Mouse (Mus musculus) midbrain, embryonic 16.5 days (tissue): ENCODE measurements around the gene Rabl2. TPM values are rescaled to one million over a fixed set of nuclear protein-coding genes. Genes with fewer than 3 reads are reported as not detected.
A peak's percentile ranks its signal among the peaks of the same experiment; 100 is the strongest.

ENCODE experiments used
- ATAC-seq: fragments of 200-750 bp; cut with Nextera tagmentation; 2 replicates; pipeline ENCODE4 v1.8.0; 2017; ENCODE audit warnings: moderate TSS enrichment
- H3K27ac ChIP-seq: fragments of 300-500 bp; sonication (generic); 2 replicates; pipeline ENCODE4 v1.5.1; 2014; ENCODE audit warnings: mild to moderate bottlenecking, low read length, mixed read lengths
- H3K27me3 ChIP-seq: fragments of 300-500 bp; sonication (generic); 2 replicates; pipeline ENCODE4 v1.6.1; 2014; ENCODE audit warnings: low read depth, low read length, mixed read lengths; ENCODE audit not compliant: control insufficient read depth, insufficient read depth
- H3K36me3 ChIP-seq: fragments of 300-500 bp; sonication (generic); 2 replicates; pipeline ENCODE4 v1.6.1; 2014; ENCODE audit warnings: mild to moderate bottlenecking, low read length, moderate library complexity, mixed read lengths; ENCODE audit not compliant: control insufficient read depth, insufficient read depth
- H3K4me1 ChIP-seq: fragments of 300-500 bp; sonication (generic); 2 replicates; pipeline ENCODE4 v1.6.1; 2014; ENCODE audit warnings: mild to moderate bottlenecking, low read length, mixed read lengths; ENCODE audit not compliant: control insufficient read depth, insufficient read depth
- H3K4me2 ChIP-seq: fragments of 300-500 bp; sonication (generic); 2 replicates; pipeline ENCODE4 v1.6.1; 2014; ENCODE audit warnings: mild to moderate bottlenecking, low read length, mixed read lengths
- H3K4me3 ChIP-seq: fragments of 300-500 bp; sonication (generic); 2 replicates; pipeline ENCODE4 v1.5.1; 2014; ENCODE audit warnings: low read depth, mild to moderate bottlenecking, low read length, moderate library complexity, mixed read lengths
- H3K9ac ChIP-seq: fragments of 300-500 bp; sonication (generic); 2 replicates; pipeline ENCODE4 v1.6.1; 2014; ENCODE audit warnings: low read depth, low read length, mixed read lengths
- H3K9me3 ChIP-seq: fragments of 300-500 bp; sonication (generic); replicated peaks from 2 replicates; pipeline ENCODE4 v1.6.1; 2014; ENCODE audit warnings: mild to moderate bottlenecking, low read length, mixed read lengths; ENCODE audit not compliant: control insufficient read depth, poor library complexity, severe bottlenecking
- WGBS: fragments of 180-500 bp; shearing (Covaris S2); extraction: QIAGEN DNeasy Blood & Tissue Kit; methylation state at CpG from one replicate; pipeline ENCODE4 v1.1.7; 2014; 5-methylcytosine and 5-hydroxymethylcytosine counted together
- polyA plus RNA-seq: library from polyadenylated mRNA; unstranded; fragments of >200 nt; fragmentation: Nextera tagmentation; extraction: Ambion mirVana; gene quantifications from 2 replicates; pipeline ENCODE4 v1.2.1, GENCODE M21; 2015

The Rabl2 gene
- polyA plus RNA-seq, 1 experiment from 2014 or later: 95.5 TPM

DNA sequence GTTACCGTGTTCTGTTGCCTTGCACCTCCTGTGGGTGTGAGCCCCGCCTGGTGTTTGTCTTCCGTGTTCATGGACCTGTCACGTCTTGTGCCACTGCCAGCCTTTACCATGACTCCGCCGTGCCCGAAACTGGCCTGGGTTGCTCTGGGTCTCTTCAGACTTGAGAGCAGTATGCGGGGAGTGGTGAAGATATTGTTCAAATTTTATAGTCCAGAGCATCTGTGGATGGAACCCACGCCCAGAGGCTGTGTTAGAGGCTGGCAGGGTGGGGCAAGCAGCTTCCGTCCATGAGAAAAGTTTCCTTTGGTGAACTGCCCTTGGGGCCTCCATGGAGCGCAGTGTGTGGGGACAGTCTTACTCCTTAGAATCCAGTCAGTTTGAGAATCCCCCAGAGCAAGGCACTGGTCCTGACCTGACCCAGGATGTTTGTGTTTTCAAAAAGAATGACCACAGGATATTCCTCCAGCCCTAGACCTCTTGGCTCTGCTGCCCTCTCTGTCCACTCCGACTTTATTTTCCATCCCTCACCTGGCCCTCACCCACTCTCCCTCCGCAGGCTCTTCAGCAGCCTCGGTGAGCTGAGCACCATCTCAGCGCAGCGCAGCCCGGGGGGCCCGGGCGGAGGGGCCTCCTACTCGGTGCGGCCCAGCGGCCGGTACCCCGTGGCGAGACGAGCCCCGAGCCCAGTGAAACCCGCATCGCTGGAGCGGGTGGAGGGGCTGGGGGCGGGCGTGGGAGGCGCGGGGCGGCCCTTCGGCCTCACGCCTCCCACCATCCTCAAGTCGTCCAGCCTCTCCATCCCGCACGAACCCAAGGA lies 34.3 kb downstream of the Rabl2 start:
- H3K4me2 ChIP-seq: peak overlapping the region; percentile 20; the same call in 1 of the 2 replicates
- no peaks in the 10 kb centered on the region for H3K9me3 ChIP-seq
- H3K9ac ChIP-seq: no peak overlapping the region
- no peak for ATAC-seq
- no peak overlapping the region for H3K27ac ChIP-seq
- 16% methylated on average over 30 of the region's 40 CpGs for WGBS
- H3K4me3 ChIP-seq: no peak overlapping the region
- peaks cover 5% of the 10 kb centered on the region; the same call in 1 of the 2 replicates for H3K36me3 ChIP-seq
- peaks cover 7% of the 10 kb centered on the region; the same call in 1 of the 2 replicates for H3K4me1 ChIP-seq
- peaks cover 4% of the 10 kb centered on the region for H3K27me3 ChIP-seq

DNA sequence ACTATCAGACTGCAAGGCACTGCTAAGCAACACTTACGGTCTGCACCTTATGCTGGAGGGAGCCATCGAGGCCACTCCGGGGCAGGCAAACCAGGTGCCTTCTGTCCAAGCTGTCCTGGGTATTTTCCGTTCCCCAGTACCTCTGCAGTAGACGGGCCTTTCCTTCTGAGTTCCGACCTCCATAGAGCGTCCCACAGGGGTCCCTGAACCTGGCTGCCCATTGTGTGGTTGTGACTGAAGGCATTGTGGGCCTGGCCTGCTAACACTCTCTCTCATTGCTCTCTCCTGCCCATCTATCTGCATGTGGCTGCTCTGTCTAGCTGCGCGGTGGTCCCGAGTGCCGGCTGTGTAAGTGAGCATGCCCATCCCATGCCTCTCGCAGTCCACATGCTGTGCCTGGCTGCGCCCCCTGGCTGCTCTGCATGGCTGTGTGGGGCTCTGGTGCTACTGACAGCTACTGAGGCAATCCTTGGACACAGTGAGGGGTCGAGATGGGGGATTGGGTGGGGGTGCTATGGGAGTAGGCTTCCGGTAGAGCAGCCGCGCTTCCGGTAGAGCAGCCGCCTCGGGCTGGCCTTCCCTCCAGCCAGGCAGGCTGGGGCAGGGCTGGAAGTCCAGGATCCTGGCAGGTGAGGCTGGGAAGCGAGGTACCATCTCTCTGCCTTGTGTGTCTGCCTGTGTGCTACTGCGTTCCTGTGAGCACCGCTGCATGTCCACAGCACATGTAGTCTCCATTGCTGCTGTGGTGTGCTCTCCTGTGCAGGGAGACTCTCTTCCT lies 35.1 kb downstream of the Rabl2 start:
- H3K9ac ChIP-seq: 0 out of 2 replicates have a peak overlapping the region, but pooled peaks have one; percentile 15
- H3K27ac ChIP-seq: no peak overlapping the region
- H3K4me1 ChIP-seq: peaks cover 7% of the 10 kb centered on the region; the same call in 1 of the 2 replicates
- ATAC-seq: peak; percentile 68
- H3K36me3 ChIP-seq: peaks cover 6% of the 10 kb centered on the region; the same call in 1 of the 2 replicates
- WGBS: 26% methylated on average over 22 of the region's 23 CpGs
- H3K4me3 ChIP-seq: 0 out of 2 replicates have a peak overlapping the region, but pooled peaks have one; percentile 7
- H3K4me2 ChIP-seq: peak overlapping the region; percentile 25; the same call in 1 of the 2 replicates
- no peaks in the 10 kb centered on the region for H3K9me3 ChIP-seq
- H3K27me3 ChIP-seq: peaks cover 4% of the 10 kb centered on the region

DNA sequence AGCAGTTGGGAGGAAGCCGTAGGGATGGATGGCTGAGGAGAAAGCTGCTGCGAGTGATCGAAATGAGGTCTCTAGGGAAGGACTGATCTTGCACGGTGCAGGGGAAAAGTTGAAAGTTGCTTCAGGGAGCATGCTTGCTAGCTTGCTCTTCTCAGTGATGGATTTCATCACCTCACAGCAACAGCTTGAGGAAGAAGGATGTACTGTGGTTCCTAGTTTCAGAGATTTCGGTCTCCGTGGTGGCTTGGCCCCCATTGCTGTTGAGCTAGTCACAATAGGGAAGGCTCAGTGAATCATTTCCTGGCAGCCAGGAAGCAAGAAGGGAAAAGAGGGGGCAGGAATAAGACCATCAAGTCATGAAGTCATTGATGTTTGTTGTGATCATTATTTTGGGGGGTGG lies 36.1 kb downstream of the Rabl2 start:
- Histone ChIP-seq H3K27ac (no peak overlapping the region), H3K9ac (no peak overlapping the region), H3K4me2 (no peak overlapping the region), H3K27me3 (peaks cover 4% of the 10 kb centered on the region), H3K36me3 (peaks cover 6% of the 10 kb centered on the region; the same call in 1 of the 2 replicates), H3K9me3 (no peaks in the 10 kb centered on the region), H3K4me1 (peaks cover 7% of the 10 kb centered on the region; the same call in 1 of the 2 replicates), H3K4me3 (no peak overlapping the region)
- ATAC-seq: no peak
- 90% methylated on average over 6 of the region's 6 CpGs for WGBS

DNA sequence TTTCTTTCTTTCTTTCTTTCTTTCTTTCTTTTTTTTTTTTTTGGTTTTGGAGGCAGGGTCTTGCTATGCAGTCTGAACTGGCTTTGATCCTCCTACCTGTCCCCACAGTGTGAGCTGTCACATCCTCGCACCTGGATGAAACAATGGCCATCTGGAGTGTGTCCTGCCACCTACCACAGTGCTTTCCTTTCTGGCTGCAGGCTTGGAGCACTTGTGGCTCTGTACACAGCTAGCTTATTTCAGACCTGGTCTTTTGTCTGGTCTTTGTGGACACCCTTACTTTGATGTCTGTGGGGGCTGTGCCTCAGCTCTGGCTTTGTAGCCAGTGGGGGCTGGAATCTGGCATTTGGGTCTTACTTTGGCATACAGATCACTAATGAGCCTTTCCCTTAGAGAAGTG lies 40.0 kb downstream of the Rabl2 start:
- H3K9ac ChIP-seq: no peak overlapping the region
- H3K4me3 ChIP-seq: no peak overlapping the region
- H3K4me2 ChIP-seq: no peak overlapping the region
- H3K9me3 ChIP-seq: no peaks in the 10 kb centered on the region
- no peak for ATAC-seq
- H3K36me3 ChIP-seq: peaks cover 21% of the 10 kb centered on the region
- no peak overlapping the region for H3K27ac ChIP-seq
- no peaks in the 10 kb centered on the region; the same call in 1 of the 2 replicates for H3K27me3 ChIP-seq
- WGBS: 89% methylated on average over 1 of the region's 1 CpGs
- H3K4me1 ChIP-seq: peaks cover 2% of the 10 kb centered on the region; the same call in 1 of the 2 replicates

DNA sequence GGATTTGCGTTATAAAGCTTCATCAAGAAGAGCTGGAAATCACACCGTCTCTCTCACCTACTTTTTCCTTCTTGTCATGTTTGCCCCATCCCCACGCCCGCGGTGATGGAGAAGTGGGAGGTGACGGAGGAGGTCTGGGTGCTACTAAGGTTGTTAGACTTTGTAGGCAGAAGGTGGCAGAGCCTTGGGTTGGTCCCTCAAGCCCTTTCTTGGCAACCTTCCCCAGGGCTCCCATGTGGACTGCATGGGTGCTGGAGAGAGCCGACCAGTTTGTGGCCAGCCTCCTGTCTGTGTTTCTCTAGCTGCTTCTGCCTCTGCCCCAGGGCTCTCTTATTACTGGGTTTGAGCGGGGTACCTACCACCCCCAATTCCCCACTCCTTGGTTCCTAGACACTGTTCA lies 41.2 kb downstream of the Rabl2 start:
- Histone ChIP-seq H3K9ac (no peak overlapping the region), H3K27ac (no peak overlapping the region), H3K4me2 (no peak overlapping the region), H3K4me1 (no peaks in the 10 kb centered on the region; the same call in 1 of the 2 replicates), H3K9me3 (no peaks in the 10 kb centered on the region), H3K27me3 (no peaks in the 10 kb centered on the region), H3K36me3 (peaks cover 21% of the 10 kb centered on the region), H3K4me3 (no peak overlapping the region)
- ATAC-seq: no peak
- WGBS: 90% methylated on average over 8 of the region's 8 CpGs

DNA sequence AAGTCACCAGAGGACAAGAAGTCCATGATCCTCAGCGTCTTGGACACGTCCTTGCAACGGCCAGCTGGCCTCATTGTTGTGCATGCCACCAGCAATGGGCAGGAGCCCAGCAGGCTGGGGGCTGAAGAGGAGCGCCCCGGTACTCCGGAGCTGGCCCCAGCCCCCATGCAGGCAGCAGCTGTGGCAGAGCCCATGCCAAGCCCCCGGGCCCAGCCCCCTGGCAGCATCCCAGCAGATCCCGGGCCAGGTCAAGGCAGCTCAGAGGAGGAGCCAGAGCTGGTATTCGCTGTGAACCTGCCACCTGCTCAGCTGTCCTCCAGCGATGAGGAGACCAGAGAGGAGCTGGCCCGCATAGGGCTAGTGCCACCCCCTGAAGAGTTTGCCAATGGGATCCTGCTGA lies 42.9 kb downstream of the Rabl2 start:
- Histone ChIP-seq H3K27ac (no peak overlapping the region), H3K4me3 (no peak overlapping the region)

DNA sequence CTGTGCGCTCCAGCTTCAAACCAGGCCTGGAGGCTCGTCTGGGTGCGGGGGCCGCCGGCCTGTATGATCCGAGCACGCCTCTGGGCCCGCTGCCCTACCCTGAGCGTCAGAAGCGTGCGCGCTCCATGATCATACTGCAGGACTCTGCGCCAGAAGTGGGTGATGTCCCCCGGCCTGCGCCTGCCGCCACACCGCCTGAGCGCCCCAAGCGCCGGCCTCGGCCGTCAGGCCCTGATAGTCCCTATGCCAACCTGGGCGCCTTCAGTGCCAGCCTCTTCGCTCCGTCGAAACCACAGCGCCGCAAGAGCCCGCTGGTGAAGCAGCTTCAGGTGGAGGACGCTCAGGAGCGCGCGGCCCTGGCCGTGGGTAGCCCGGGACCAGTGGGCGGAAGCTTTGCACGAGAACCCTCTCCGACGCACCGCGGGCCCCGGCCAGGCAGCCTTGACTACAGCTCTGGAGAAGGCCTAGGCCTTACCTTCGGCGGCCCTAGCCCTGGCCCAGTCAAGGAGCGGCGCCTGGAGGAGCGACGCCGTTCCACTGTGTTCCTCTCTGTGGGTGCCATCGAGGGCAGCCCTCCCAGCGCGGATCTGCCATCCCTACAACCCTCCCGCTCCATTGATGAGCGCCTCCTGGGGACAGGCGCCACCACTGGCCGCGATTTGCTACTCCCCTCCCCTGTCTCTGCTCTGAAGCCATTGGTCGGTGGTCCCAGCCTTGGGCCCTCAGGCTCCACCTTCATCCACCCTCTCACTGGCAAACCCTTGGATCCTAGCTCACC lies 43.7 kb downstream of the Rabl2 start:
- WGBS: 14% methylated on average over 50 of the region's 58 CpGs
- peak; percentile 61 for ATAC-seq
- H3K4me3 ChIP-seq: peak overlapping the region; percentile 11; the same call in 1 of the 2 replicates
- H3K9ac ChIP-seq: 0 out of 2 replicates have a peak overlapping the region, but pooled peaks have one; percentile 13
- H3K27ac ChIP-seq: no peak overlapping the region
- H3K27me3 ChIP-seq: no peaks in the 10 kb centered on the region
- H3K9me3 ChIP-seq: no peaks in the 10 kb centered on the region
- peak overlapping the region; percentile 35 for H3K4me2 ChIP-seq
- H3K36me3 ChIP-seq: peaks cover 25% of the 10 kb centered on the region
- no peaks in the 10 kb centered on the region; the same call in 1 of the 2 replicates for H3K4me1 ChIP-seq

More for the DNA sequence above, 42.9 kb downstream of the Rabl2 start:
- peak; percentile 50 for ATAC-seq
- Histone ChIP-seq H3K9me3 (no peaks in the 10 kb centered on the region), H3K9ac (no peak overlapping the region), H3K36me3 (peaks cover 21% of the 10 kb centered on the region), H3K4me1 (no peaks in the 10 kb centered on the region; the same call in 1 of the 2 replicates), H3K4me2 (peak overlapping the region; percentile 35), H3K27me3 (no peaks in the 10 kb centered on the region)
- 36% methylated on average over 11 of the region's 11 CpGs for WGBS

DNA sequence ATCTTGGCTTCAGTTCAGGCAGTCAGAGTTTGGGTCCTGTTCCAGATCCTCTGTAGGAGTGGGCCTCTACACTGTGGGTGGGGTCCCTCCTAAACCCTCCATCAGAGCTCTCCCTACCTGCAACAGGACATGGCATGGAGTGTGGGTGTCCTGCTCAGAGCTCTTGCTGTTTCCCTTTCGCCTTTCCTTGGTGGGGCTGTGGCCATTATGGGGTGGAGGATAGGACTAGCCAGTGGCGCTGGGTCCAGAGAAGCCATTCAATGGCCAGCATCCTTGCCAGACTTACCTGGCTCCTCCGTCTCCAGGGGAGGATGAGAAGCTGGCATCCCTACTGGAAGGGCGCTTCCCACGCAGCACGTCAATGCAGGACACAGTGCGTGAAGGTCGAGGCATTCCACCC lies 44.4 kb downstream of the Rabl2 start:
- Histone ChIP-seq H3K36me3 (peaks cover 21% of the 10 kb centered on the region), H3K27me3 (no peaks in the 10 kb centered on the region), H3K4me1 (no peaks in the 10 kb centered on the region; the same call in 1 of the 2 replicates), H3K9ac (no peak overlapping the region), H3K4me2 (no peak overlapping the region), H3K27ac (no peak overlapping the region), H3K4me3 (no peak overlapping the region), H3K9me3 (no peaks in the 10 kb centered on the region)
- WGBS: 48% methylated on average over 8 of the region's 8 CpGs
- no peak for ATAC-seq
